Mouse (Mus musculus) small intestine, adult 2 months (tissue): ENCODE measurements around the gene Zfp638. TPM values are rescaled to one million over a fixed set of nuclear protein-coding genes. Genes with fewer than 3 reads are reported as not detected.
"Not testable (repeated sequence)": the region's sequence is repeated elsewhere in the genome, so short reads cannot be mapped to it uniquely, and the experiment has no call there.

Experiments
- H3K27ac ChIP-seq: fragments of 200-500 bp; 2 replicates; pipeline ENCODE4 v1.5.1; 2012; ENCODE audit warnings: low read depth, low read length, control low read depth, inconsistent platforms; ENCODE audit not compliant: insufficient read depth
- H3K27me3 ChIP-seq: fragments of 200-500 bp; 2 replicates; pipeline ENCODE4 v1.6.1; 2012; ENCODE audit warnings: mild to moderate bottlenecking, moderate library complexity, low read length, inconsistent platforms; ENCODE audit not compliant: control insufficient read depth, insufficient read depth
- H3K36me3 ChIP-seq: fragments of 200-500 bp; 2 replicates; pipeline ENCODE4 v1.6.1; 2012; ENCODE audit warnings: mild to moderate bottlenecking, low read length, control low read depth, inconsistent platforms; ENCODE audit not compliant: control insufficient read depth, insufficient read depth
- H3K4me1 ChIP-seq: fragments of 200-500 bp; 2 replicates; pipeline ENCODE4 v1.6.1; 2012; ENCODE audit warnings: low read length, inconsistent platforms, mixed read lengths; ENCODE audit not compliant: control insufficient read depth, insufficient read depth, insufficient read length
- H3K4me3 ChIP-seq: fragments of 200-500 bp; 2 replicates; pipeline ENCODE4 v1.5.1; 2012; ENCODE audit warnings: low read depth, mild to moderate bottlenecking, control low read depth, inconsistent platforms, low read length, moderate library complexity
- CTCF ChIP-seq: fragments of 200-500 bp; IDR thresholded peaks from 2 replicates; pipeline ENCODE4 v1.5.1; 2012; ENCODE audit warnings: low read depth, mild to moderate bottlenecking, control low read depth, inconsistent platforms, low read length, moderate library complexity, mixed read lengths; ENCODE audit not compliant: insufficient replicate concordance, insufficient read length; ENCODE audit errors: extremely low read depth
- POLR2A ChIP-seq: fragments of 200-500 bp; IDR thresholded peaks from 2 replicates; pipeline ENCODE4 v1.6.1; 2012; ENCODE audit warnings: low read depth, mild to moderate bottlenecking, control low read depth, inconsistent platforms, low read length, moderate library complexity
- WGBS: fragments of 180-500 bp; shearing (Covaris S2); methylation state at CpG from one replicate; pipeline ENCODE4 v1.1.7; 2018; 5-methylcytosine and 5-hydroxymethylcytosine counted together
- polyA plus RNA-seq: library from polyadenylated mRNA; depleted of rRNA; stranded (reverse); fragments of >200 nt; gene quantifications from 2 replicates; pipeline ENCODE4 v1.2.3, GENCODE M21; 2012; rRNA removed

Gene Zfp638
- polyA plus RNA-seq, 1 experiment: 2.9 TPM

DNA sequence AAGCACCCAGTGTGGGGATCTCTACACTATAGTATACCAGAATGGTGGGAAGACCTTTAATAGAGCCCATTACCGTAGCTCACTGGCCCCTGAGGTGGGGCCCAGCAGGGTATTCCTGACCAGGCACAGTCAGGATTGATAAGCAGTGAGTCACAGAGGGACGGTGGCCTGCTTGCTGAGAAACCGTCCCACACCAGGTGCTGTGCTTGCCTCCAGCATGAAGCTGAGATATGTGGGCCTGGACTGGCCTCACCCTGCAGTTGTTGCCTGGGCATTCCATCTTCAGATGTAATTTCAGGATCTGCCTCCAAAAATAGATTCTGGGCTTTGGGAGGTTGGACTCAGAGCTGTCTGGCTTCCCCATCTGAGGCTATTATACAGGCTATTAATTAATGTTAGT is 155.1 kb downstream of the Zfp638 start:
- Histone ChIP-seq H3K4me3 (no peak overlapping the region), H3K36me3 (no peaks in the 10 kb centered on the region), H3K4me1 (no peaks in the 10 kb centered on the region), H3K27me3 (no peaks in the 10 kb centered on the region), H3K27ac (no peak overlapping the region)
- 46% methylated on average over 3 of the region's 3 CpGs for WGBS
- no peak for TF ChIP-seq POLR2A
- no peak for TF ChIP-seq CTCF

DNA sequence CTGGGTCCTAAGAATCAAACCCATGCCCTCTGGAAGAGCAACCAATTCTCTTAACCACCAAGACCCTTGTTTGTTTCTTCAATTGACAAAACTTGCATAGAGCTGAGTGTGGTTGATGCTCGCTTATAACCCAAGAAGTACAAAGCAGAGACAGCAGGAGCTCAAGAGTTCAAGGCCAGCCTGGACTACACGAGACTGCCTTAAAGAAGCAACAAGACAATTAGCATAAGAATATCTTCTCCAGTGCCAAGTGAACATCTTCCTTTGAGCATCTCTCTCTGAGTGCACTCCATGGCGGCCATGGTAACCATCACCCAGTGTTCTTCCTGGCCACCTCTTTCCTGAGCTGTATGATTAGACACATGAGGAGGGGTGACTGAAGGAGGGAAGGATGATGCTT is 158.7 kb downstream of the Zfp638 start:
- H3K27ac ChIP-seq: no peak overlapping the region
- H3K27me3 ChIP-seq: no peaks in the 10 kb centered on the region
- H3K4me1 ChIP-seq: no peaks in the 10 kb centered on the region
- 75% methylated on average over 3 of the region's 3 CpGs for WGBS
- no peaks in the 10 kb centered on the region for H3K36me3 ChIP-seq
- no peak for TF ChIP-seq POLR2A
- TF ChIP-seq CTCF: no peak
- no peak overlapping the region for H3K4me3 ChIP-seq

DNA sequence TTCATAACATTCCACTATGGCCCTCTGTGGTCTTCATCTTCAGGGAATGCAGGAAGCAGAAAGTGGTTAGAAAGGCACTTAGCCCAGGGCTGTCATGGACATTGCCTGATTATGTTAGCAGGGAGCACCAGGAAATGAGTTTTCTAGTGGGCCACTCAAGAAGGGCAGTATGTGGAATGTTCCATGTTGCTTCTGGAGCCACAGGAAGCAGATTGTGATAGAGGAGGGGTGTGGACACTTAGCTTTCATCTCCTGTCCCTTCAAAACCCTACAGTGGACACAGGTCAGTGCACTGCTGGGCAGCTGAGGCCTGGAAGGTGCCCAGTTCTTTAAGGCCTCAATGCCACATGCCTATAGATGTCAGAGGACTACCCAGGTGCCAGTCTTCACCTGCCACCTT is 161.9 kb downstream of the Zfp638 start:
- H3K27ac ChIP-seq: no peak overlapping the region
- no peak for TF ChIP-seq CTCF
- no peaks in the 10 kb centered on the region for H3K4me1 ChIP-seq
- no peak overlapping the region for H3K4me3 ChIP-seq
- H3K36me3 ChIP-seq: no peaks in the 10 kb centered on the region
- no peaks in the 10 kb centered on the region for H3K27me3 ChIP-seq

DNA sequence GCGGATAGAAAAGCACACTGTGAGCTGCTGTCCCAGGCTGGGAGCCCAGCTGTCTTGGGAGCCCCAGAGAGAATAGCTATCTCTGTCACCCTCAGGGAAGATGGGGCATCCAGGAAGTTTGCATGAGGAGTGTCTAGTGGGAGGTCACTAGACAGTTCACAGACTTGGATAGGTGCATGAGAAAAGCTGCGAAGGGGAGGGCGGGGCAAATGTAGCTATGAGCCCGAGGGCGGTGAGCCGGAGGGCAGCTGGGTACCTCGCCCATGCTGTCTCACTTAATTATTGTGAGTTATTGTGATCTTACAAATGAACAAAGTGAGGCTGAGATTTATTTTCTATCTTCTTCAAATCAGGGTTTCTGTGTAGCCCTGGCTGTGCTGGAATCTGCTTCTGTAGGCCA is 162.9 kb downstream of the Zfp638 start:
- no peak for TF ChIP-seq CTCF
- TF ChIP-seq POLR2A: no peak

DNA sequence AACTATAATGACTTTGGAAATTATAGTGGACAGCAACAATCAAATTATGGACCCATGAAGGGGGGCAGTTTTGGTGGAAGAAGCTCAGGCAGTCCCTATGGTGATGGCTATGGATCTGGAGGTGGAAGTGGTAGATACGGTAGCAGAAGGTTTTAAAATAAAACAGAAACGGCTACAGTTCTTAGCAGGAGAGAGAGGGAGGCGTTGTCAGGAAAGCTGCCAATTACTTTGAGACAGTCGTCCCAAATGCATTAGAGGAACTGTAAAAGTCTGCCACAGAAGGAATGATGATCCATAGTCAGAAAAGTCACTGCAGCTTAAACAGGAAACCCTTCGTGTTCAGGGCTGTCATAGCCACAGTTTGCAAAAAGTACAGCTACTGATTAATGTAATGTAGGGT is 165.6 kb downstream of the Zfp638 start:
- not testable (repeated sequence) for H3K27me3 ChIP-seq, H3K4me1 ChIP-seq, H3K36me3 ChIP-seq, H3K4me3 ChIP-seq, H3K27ac ChIP-seq
- 55% methylated on average over 5 of the region's 5 CpGs for WGBS

More for the DNA sequence above, 162.9 kb downstream of the Zfp638 start:
- peaks cover 2% of the 10 kb centered on the region; the same call in 1 of the 2 replicates for H3K27me3 ChIP-seq
- WGBS: 51% methylated on average over 7 of the region's 7 CpGs
- no peaks in the 10 kb centered on the region for H3K36me3 ChIP-seq
- no peaks in the 10 kb centered on the region for H3K4me1 ChIP-seq
- no peak overlapping the region for H3K27ac ChIP-seq
- no peak overlapping the region for H3K4me3 ChIP-seq

Other genes with a start within 250 kb of the Zfp638 start
- gene Clec4f, start 210.9 kb upstream of the Zfp638 start, polyA plus RNA-seq: not detected in 2 replicates
- not detected in 2 replicates for gene Cd207, start 189.3 kb upstream of the Zfp638 start, polyA plus RNA-seq
- 0.15 TPM in 1 of 2 replicates, not detected in the other for gene Vax2, start 155.8 kb upstream of the Zfp638 start, polyA plus RNA-seq
- gene Atp6v1b1, start 124.1 kb upstream of the Zfp638 start, polyA plus RNA-seq: not detected in 2 replicates
- not detected in 2 replicates for gene Ankrd53, start 104.5 kb upstream of the Zfp638 start, polyA plus RNA-seq
- gene Tex261, start 91.3 kb upstream of the Zfp638 start, polyA plus RNA-seq: 53.8 and 90.5 TPM in 2 replicates
- gene Nagk, start 72.1 kb upstream of the Zfp638 start, polyA plus RNA-seq: 11.1 and 25.8 TPM in 2 replicates
- 1.4 TPM in 2 replicates for gene Paip2b, start 35.4 kb upstream of the Zfp638 start, polyA plus RNA-seq
- 6.3 and 7.9 TPM in 2 replicates for gene Dysf, start 141.5 kb downstream of the Zfp638 start, polyA plus RNA-seq